Mouse (Mus musculus): ENCODE measurements around the gene Dhh. TPM values are rescaled to one million over a fixed set of nuclear protein-coding genes. Genes with fewer than 3 reads are reported as not detected.

The Dhh gene
- polyA plus RNA-seq, 1 experiment from 2014 or later, result 1.6 TPM

GRCm38 (mm10) chr15:98852733-98853132 lies 45.6 kb downstream of the Dhh start:
- H3K27me3 ChIP-seq (replicated peaks), result no peaks in the 10 kb centered on the region
- H3K4me3 ChIP-seq, result no peak overlapping the region
- H3K9me3 ChIP-seq, result no peaks in the 10 kb centered on the region
- peaks cover 99% of the 10 kb centered on the region for H3K36me3 ChIP-seq
- WGBS, result 93% methylated on average over 9 of the region's 9 CpGs
- H3K4me1 ChIP-seq, result no peaks in the 10 kb centered on the region
- no peak overlapping the region for H3K27ac ChIP-seq
- no peak overlapping the region for H3K9ac ChIP-seq
- no peak overlapping the region for H3K4me2 ChIP-seq (replicated peaks)
- no peak for ATAC-seq (ENCODE audit: low FRiP score, low read depth)

DNA sequence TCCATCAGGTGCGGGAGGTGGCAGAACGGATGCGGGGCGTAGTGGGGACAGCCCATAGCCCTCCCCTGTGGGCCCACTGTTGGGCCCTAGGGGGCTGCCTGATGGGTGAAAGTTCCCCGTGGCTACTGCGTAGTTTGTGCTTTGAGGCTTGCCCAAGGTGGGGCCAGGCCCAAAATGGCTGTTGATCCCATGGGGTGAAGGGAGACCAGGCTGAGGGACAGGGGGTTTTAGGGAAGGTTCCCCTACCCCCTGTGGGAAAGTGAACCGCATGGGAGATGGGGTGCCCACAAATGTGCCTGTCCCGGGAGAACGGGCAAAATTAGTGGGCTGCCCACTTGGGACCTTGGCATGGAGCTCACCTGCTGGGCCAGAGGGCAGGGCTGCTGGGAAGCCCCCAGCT lies 46.3 kb downstream of the Dhh start:
- ATAC-seq (ENCODE audit: low FRiP score, low read depth), result no peak
- Histone ChIP-seq H3K27me3 (replicated peaks) (no peaks in the 10 kb centered on the region), H3K9me3 (no peaks in the 10 kb centered on the region), H3K4me3 (no peak overlapping the region), H3K4me2 (replicated peaks) (no peak overlapping the region), H3K27ac (no peak overlapping the region), H3K36me3 (peaks cover 99% of the 10 kb centered on the region), H3K9ac (no peak overlapping the region), H3K4me1 (no peaks in the 10 kb centered on the region)
- WGBS, result 96% methylated on average over 9 of the region's 9 CpGs

GRCm38 (mm10) chr15:98851229-98851818 lies 47.0 kb downstream of the Dhh start:
- Histone ChIP-seq H3K36me3 (peaks cover 99% of the 10 kb centered on the region), H3K27me3 (replicated peaks) (no peaks in the 10 kb centered on the region), H3K9ac (no peak overlapping the region), H3K9me3 (no peaks in the 10 kb centered on the region), H3K4me1 (no peaks in the 10 kb centered on the region), H3K27ac (no peak overlapping the region), H3K4me3 (no peak overlapping the region), H3K4me2 (replicated peaks) (no peak overlapping the region)
- ATAC-seq (ENCODE audit: low FRiP score, low read depth), result no peak
- WGBS, result 94% methylated on average over 21 of the region's 21 CpGs

DNA sequence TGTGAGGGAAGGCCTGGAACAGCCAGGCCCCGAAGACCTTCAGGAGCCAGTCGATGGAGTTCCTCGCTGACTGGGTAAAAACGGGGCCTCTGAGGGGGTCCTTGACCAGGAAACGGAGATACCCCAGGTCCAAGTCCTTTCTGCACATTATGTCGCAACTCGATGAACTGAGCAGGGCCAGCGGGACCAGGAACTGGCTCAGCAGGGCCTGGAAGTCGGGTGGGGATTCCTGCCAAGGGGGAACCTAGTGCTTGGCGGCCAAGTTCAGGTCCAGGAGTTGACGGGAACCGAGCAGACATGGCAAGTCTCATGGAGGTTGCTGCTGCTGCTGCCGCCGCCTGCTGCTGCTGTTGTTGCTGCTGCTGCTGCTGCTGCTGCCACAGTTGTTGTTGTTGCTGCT lies 47.7 kb downstream of the Dhh start:
- no peak overlapping the region for H3K27ac ChIP-seq
- no peak overlapping the region for H3K4me2 ChIP-seq (replicated peaks)
- no peaks in the 10 kb centered on the region for H3K27me3 ChIP-seq (replicated peaks)
- no peaks in the 10 kb centered on the region for H3K9me3 ChIP-seq
- no peak overlapping the region for H3K9ac ChIP-seq
- no peaks in the 10 kb centered on the region for H3K4me1 ChIP-seq
- H3K36me3 ChIP-seq, result peaks cover 99% of the 10 kb centered on the region
- no peak for ATAC-seq (ENCODE audit: low FRiP score, low read depth)
- WGBS, result 93% methylated on average over 14 of the region's 14 CpGs
- no peak overlapping the region for H3K4me3 ChIP-seq

DNA sequence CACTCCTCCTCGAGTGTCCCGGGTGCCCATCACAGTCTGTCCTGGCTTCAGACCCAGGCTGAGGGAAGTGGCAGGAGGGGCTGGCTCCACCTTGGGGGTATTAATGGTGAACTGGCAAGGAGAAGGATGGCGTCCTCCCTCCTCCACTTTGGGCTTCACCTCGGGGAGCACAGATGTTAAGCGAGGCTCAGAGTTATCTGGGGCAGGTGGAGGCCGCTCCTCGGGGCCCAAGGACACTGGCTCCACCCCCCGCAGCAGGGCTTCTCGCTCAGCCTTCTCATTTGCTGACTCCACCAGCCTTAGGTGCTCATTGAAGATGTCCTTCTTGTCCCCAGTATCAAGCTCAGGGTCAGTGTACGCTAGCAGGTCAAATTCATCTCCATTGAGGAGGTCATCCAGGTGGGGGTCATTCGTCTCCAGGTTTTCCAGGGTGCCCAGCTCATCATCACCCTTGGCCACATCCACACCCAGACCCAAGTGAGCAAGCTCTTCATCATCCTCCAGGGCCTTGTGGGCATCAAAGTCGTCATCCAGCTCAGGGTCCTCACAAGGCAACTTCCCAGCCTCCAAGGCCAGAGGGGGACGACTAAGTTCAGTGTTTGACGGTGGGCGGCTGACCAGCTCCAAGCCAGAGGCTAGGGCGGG lies 48.3 kb downstream of the Dhh start:
- H3K4me2 ChIP-seq (replicated peaks), result no peak overlapping the region
- 88% methylated on average over 16 of the region's 16 CpGs for WGBS
- peaks cover 99% of the 10 kb centered on the region for H3K36me3 ChIP-seq
- H3K9ac ChIP-seq, result no peak overlapping the region
- no peak for ATAC-seq (ENCODE audit: low FRiP score, low read depth)
- no peak overlapping the region for H3K27ac ChIP-seq
- no peaks in the 10 kb centered on the region for H3K9me3 ChIP-seq
- no peaks in the 10 kb centered on the region for H3K27me3 ChIP-seq (replicated peaks)
- H3K4me3 ChIP-seq, result no peak overlapping the region
- no peaks in the 10 kb centered on the region for H3K4me1 ChIP-seq

DNA sequence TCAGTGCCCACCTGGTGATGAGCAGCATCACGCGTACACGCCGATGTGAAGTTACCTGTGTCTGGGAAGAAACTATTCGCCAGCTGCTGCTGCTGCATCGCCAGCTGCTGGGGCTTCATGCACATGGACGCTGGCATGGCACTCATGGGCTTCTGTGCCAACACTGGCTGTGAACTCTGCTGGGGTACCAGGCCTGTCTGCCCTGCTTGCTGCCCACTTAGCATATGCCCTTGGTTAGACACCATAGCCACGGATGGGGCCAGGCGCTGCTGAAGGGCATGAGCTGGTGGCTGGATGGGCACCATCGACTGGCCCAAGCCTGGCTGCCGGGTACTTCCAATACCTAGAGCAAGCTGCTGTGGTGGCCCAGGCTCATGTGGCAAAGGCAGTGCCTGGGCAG lies 49.2 kb downstream of the Dhh start:
- ATAC-seq (ENCODE audit: low FRiP score, low read depth), result no peak
- Histone ChIP-seq H3K4me1 (no peaks in the 10 kb centered on the region), H3K9ac (no peak overlapping the region), H3K4me3 (no peak overlapping the region), H3K27me3 (replicated peaks) (no peaks in the 10 kb centered on the region), H3K36me3 (peaks cover 99% of the 10 kb centered on the region), H3K9me3 (no peaks in the 10 kb centered on the region), H3K4me2 (replicated peaks) (no peak overlapping the region), H3K27ac (no peak overlapping the region)
- 95% methylated on average over 11 of the region's 11 CpGs for WGBS

DNA sequence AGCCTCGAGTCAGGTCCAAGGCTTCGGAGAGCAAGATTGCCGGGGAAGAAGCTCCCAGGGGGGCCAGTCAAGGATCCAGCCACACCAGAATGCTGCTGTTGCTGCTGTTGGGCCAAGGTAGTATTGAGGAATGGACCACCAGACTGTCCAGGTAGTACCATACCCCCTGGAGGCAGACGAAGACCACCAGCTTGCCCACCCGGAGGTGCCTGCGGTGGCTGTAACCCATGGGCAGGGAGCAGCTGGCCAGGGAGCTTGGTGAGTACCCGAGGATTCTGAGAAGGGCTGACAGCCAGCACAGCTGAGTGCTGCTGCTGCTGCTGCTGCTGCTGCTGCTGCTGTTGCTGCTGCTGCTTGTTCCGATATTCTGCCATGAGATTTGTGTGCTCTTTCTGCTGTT lies 52.2 kb downstream of the Dhh start:
- no peak for ATAC-seq (ENCODE audit: low FRiP score, low read depth)
- no peaks in the 10 kb centered on the region for H3K4me1 ChIP-seq
- H3K27ac ChIP-seq, result no peak overlapping the region
- H3K4me3 ChIP-seq, result no peak overlapping the region
- H3K9ac ChIP-seq, result no peak overlapping the region
- no peaks in the 10 kb centered on the region for H3K9me3 ChIP-seq
- no peak overlapping the region for H3K4me2 ChIP-seq (replicated peaks)
- no peaks in the 10 kb centered on the region for H3K27me3 ChIP-seq (replicated peaks)
- WGBS, result 88% methylated on average over 8 of the region's 8 CpGs
- peaks cover 98% of the 10 kb centered on the region for H3K36me3 ChIP-seq

- Histone ChIP-seq H3K4me2 (replicated peaks) (no peak overlapping the region), H3K4me3 (no peak overlapping the region), H3K27ac (no peak overlapping the region), H3K9me3 (no peaks in the 10 kb centered on the region), H3K36me3 (peaks cover 98% of the 10 kb centered on the region), H3K27me3 (replicated peaks) (no peaks in the 10 kb centered on the region), H3K9ac (no peak overlapping the region), H3K4me1 (no peaks in the 10 kb centered on the region)
- ATAC-seq (ENCODE audit: low FRiP score, low read depth), result no peak
- 93% methylated on average over 2 of the region's 2 CpGs for WGBS
Observed at GRCm38 (mm10) chr15:98845149-98845548, 53.2 kb downstream of the Dhh start.

DNA sequence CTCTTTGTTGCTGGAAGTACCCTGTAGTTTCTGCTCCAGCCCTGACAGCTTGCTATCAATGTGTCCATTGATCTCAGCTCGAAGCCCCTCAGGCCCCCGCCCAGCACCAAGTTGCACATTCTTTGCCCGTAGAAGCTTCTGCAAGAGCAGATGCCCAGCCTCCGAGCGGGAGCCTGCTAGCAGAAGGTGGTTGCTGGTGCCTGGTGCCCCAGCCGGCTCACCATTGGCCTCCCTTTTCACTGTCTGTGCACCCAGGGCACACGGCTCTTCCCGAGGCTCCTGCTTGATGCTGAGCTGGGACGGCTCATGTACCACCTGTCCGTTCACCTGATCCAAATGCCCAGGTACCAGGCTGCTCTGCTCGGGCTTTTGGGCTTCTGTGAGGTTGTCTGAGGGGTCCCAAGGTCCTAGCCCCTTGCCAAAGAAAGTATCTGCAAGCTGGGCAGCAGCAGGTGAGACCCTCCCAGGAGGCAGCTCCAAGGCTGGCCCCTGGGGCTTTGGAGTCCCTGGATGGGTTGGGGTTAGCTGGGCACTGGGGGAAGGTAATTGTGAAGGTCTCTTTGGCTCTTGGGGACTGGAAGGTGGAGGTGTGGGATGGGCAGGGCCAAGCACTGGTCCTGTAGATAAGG lies 54.6 kb downstream of the Dhh start:
- H3K4me1 ChIP-seq, result no peaks in the 10 kb centered on the region
- 88% methylated on average over 11 of the region's 11 CpGs for WGBS
- H3K4me2 ChIP-seq (replicated peaks), result no peak overlapping the region
- no peaks in the 10 kb centered on the region for H3K9me3 ChIP-seq
- ATAC-seq (ENCODE audit: low FRiP score, low read depth), result no peak
- H3K36me3 ChIP-seq, result peaks cover 98% of the 10 kb centered on the region
- no peaks in the 10 kb centered on the region for H3K27me3 ChIP-seq (replicated peaks)
- no peak overlapping the region for H3K27ac ChIP-seq
- no peak overlapping the region for H3K4me3 ChIP-seq
- H3K9ac ChIP-seq, result no peak overlapping the region

Other genes starting within 250 kb of the Dhh start
- 16.4 and 23.2 TPM in 2 replicates for gene Ddx23, start 235.6 kb downstream of the Dhh start, polyA plus RNA-seq (2016; fragmentation: Nextera tagmentation; extraction: Ambion mirVana)
- 7.8 and 9.7 TPM in 2 replicates for gene Rnd1, start 221.1 kb downstream of the Dhh start, polyA plus RNA-seq (2016; fragmentation: Nextera tagmentation; extraction: Ambion mirVana)
- 2.1 and 2.3 TPM in 2 replicates for gene Ccdc65, start 190.3 kb downstream of the Dhh start, polyA plus RNA-seq (2016; fragmentation: Nextera tagmentation; extraction: Ambion mirVana)
- 7.7 and 8.9 TPM in 2 replicates for gene Fkbp11, start 170.3 kb downstream of the Dhh start, polyA plus RNA-seq (2016; fragmentation: Nextera tagmentation; extraction: Ambion mirVana)
- gene Arf3, start 135.3 kb downstream of the Dhh start, polyA plus RNA-seq (2016; fragmentation: Nextera tagmentation; extraction: Ambion mirVana), result 69.7 and 77.4 TPM in 2 replicates
- 0.26 and 0.53 TPM in 2 replicates for gene Wnt10b, start 120.4 kb downstream of the Dhh start, polyA plus RNA-seq (2016; fragmentation: Nextera tagmentation; extraction: Ambion mirVana)
- 7.5 and 12.3 TPM in 2 replicates for gene Wnt1, start 108.7 kb downstream of the Dhh start, polyA plus RNA-seq (2016; fragmentation: Nextera tagmentation; extraction: Ambion mirVana)
- 0.47 and 0.82 TPM in 2 replicates for gene Ddn, start 89.0 kb downstream of the Dhh start, polyA plus RNA-seq (2016; fragmentation: Nextera tagmentation; extraction: Ambion mirVana)
- 70.1 and 79.2 TPM in 2 replicates for gene Prkag1, start 67.0 kb downstream of the Dhh start, polyA plus RNA-seq (2016; fragmentation: Nextera tagmentation; extraction: Ambion mirVana)
- 10.4 and 12.3 TPM in 2 replicates for gene Kmt2d, start 27.3 kb downstream of the Dhh start, polyA plus RNA-seq (2016; fragmentation: Nextera tagmentation; extraction: Ambion mirVana)
- 27.8 and 27.9 TPM in 2 replicates for gene Rhebl1, start 4.0 kb downstream of the Dhh start, polyA plus RNA-seq (2016; fragmentation: Nextera tagmentation; extraction: Ambion mirVana)
- gene Lmbr1l, start 19.7 kb upstream of the Dhh start, polyA plus RNA-seq (2016; fragmentation: Nextera tagmentation; extraction: Ambion mirVana), result 35.9 and 40.0 TPM in 2 replicates
- 1,299 and 1,329 TPM in 2 replicates for gene Tuba1b, start 36.0 kb upstream of the Dhh start, polyA plus RNA-seq (2016; fragmentation: Nextera tagmentation; extraction: Ambion mirVana)
- gene Gm49450, start 55.0 kb upstream of the Dhh start, polyA plus RNA-seq (2016; fragmentation: Nextera tagmentation; extraction: Ambion mirVana), result not detected in 2 replicates
- 10,701 and 10,796 TPM in 2 replicates for gene Tuba1a, start 55.2 kb upstream of the Dhh start, polyA plus RNA-seq (2016; fragmentation: Nextera tagmentation; extraction: Ambion mirVana)
- 62.0 and 64.6 TPM in 2 replicates for gene Tuba1c, start 131.4 kb upstream of the Dhh start, polyA plus RNA-seq (2016; fragmentation: Nextera tagmentation; extraction: Ambion mirVana)
- gene Prph, start 156.6 kb upstream of the Dhh start, polyA plus RNA-seq (2016; fragmentation: Nextera tagmentation; extraction: Ambion mirVana), result 109 and 168 TPM in 2 replicates
- 24.2 and 25.8 TPM in 2 replicates for gene Troap, start 176.0 kb upstream of the Dhh start, polyA plus RNA-seq (2016; fragmentation: Nextera tagmentation; extraction: Ambion mirVana)
- gene C1ql4, start 189.3 kb upstream of the Dhh start, polyA plus RNA-seq (2016; fragmentation: Nextera tagmentation; extraction: Ambion mirVana), result 4.4 and 4.5 TPM in 2 replicates
- 0.70 and 1.1 TPM in 2 replicates for gene Dnajc22, start 194.6 kb upstream of the Dhh start, polyA plus RNA-seq (2016; fragmentation: Nextera tagmentation; extraction: Ambion mirVana)
- 70.9 and 71.5 TPM in 2 replicates for gene Spats2, start 227.4 kb upstream of the Dhh start, polyA plus RNA-seq (2016; fragmentation: Nextera tagmentation; extraction: Ambion mirVana)